Mouse (Mus musculus) lung, postnatal 0 days (tissue): ENCODE results near the gene Paf1. TPM values are rescaled to one million over a fixed set of nuclear protein-coding genes. Genes with fewer than 3 reads are reported as not detected.

Source experiments
- ATAC-seq: fragments of 200-750 bp; cut with Nextera tagmentation; 2 replicates; pipeline ENCODE4 v1.8.0; 2017; ENCODE audit warnings: moderate library complexity
- DNase-seq: peaks from one replicate; pipeline ENCODE4 v3.0.0-alpha.2; 2016; ENCODE audit warnings: low spot score
- H3K27ac ChIP-seq: fragments of 300-500 bp; sonication (generic); 2 replicates; pipeline ENCODE4 v1.5.1; 2014; ENCODE audit warnings: antibody characterized with exemption, mild to moderate bottlenecking, low read length, mixed read lengths
- H3K27me3 ChIP-seq: fragments of 300-500 bp; sonication (generic); replicated peaks from 2 replicates; pipeline ENCODE4 v1.6.1; 2014; ENCODE audit warnings: low read length, mixed read lengths; ENCODE audit not compliant: insufficient read depth
- H3K36me3 ChIP-seq: fragments of 300-500 bp; sonication (generic); 2 replicates; pipeline ENCODE4 v1.6.1; 2014; ENCODE audit warnings: low read length, mixed read lengths; ENCODE audit not compliant: insufficient read depth
- H3K4me1 ChIP-seq: fragments of 300-500 bp; sonication (generic); 2 replicates; pipeline ENCODE4 v1.6.1; 2014; ENCODE audit warnings: antibody characterized with exemption, low read depth, low read length, mixed read lengths; ENCODE audit not compliant: insufficient read depth
- H3K4me2 ChIP-seq: fragments of 300-500 bp; sonication (generic); replicated peaks from 2 replicates; pipeline ENCODE4 v1.6.1; 2014; ENCODE audit warnings: low read depth, mild to moderate bottlenecking, low read length, moderate library complexity, mixed read lengths
- H3K4me3 ChIP-seq: fragments of 300-500 bp; sonication (generic); 2 replicates; pipeline ENCODE4 v1.5.1; 2014; ENCODE audit warnings: low read depth, low read length
- H3K9ac ChIP-seq: fragments of 300-500 bp; sonication (generic); replicated peaks from 2 replicates; pipeline ENCODE4 v1.6.1; 2014; ENCODE audit warnings: low read depth, mild to moderate bottlenecking
- H3K9me3 ChIP-seq: fragments of 300-500 bp; sonication (generic); 2 replicates; pipeline ENCODE4 v1.6.1; 2016; ENCODE audit warnings: low read length, mixed read lengths
- CTCF ChIP-seq: IDR thresholded peaks from 2 replicates; pipeline ENCODE4 v1.5.1; 2016; ENCODE audit warnings: antibody characterized with exemption, mild to moderate bottlenecking
- EP300 ChIP-seq: IDR thresholded peaks from 2 replicates; pipeline ENCODE4 v1.6.1; 2016; ENCODE audit warnings: antibody characterized with exemption, mild to moderate bottlenecking, control low read depth
- WGBS: fragments of 180-500 bp; shearing (Covaris S2); extraction: QIAGEN DNeasy Blood & Tissue Kit; methylation state at CpG from one replicate; pipeline ENCODE4 v1.1.7; 2014; 5-methylcytosine and 5-hydroxymethylcytosine counted together
- polyA plus RNA-seq: library from polyadenylated mRNA; unstranded; fragments of >200 nt; fragmentation: Nextera tagmentation; extraction: Ambion mirVana; gene quantifications from 2 replicates; pipeline ENCODE4 v1.2.1, GENCODE M21; 2015

Gene Paf1
- polyA plus RNA-seq, 1 experiment from 2014 or later: 49.1 TPM

GRCm38 (mm10) chr7:28441776-28442485 is 49.2 kb downstream of the Paf1 start:
- Histone ChIP-seq H3K4me2 (no peak overlapping the region), H3K36me3 (no peaks in the 10 kb centered on the region), H3K27ac (peak overlapping the region; percentile 8), H3K27me3 (no peaks in the 10 kb centered on the region), H3K9me3 (no peaks in the 10 kb centered on the region), H3K4me3 (no peak overlapping the region), H3K9ac (no peak overlapping the region), H3K4me1 (peaks cover 5% of the 10 kb centered on the region; the same call in 1 of the 2 replicates)
- 80% methylated on average over 14 of the region's 14 CpGs for WGBS
- no peak for TF ChIP-seq CTCF
- no peak for TF ChIP-seq EP300
- ATAC-seq (no peak), DNase-seq (no peak)

GRCm38 (mm10) chr7:28442688-28443087 is 49.9 kb downstream of the Paf1 start:
- Histone ChIP-seq H3K9me3 (no peaks in the 10 kb centered on the region), H3K4me1 (no peaks in the 10 kb centered on the region), H3K4me2 (0 out of 2 replicates have a peak overlapping the region, but pooled peaks have one; percentile 14), H3K4me3 (no peak overlapping the region), H3K9ac (no peak overlapping the region), H3K27ac (0 out of 2 replicates have a peak overlapping the region, but pooled peaks have one; percentile 1), H3K27me3 (no peaks in the 10 kb centered on the region), H3K36me3 (no peaks in the 10 kb centered on the region)
- WGBS: 22% methylated on average over 4 of the region's 4 CpGs
- TF ChIP-seq CTCF (no peak), EP300 (no peak)
- DNase-seq (peak; percentile 79), ATAC-seq (peak; percentile 59)

GRCm38 (mm10) chr7:28444344-28444974 is 51.7 kb downstream of the Paf1 start:
- H3K36me3 ChIP-seq: no peaks in the 10 kb centered on the region
- no peaks in the 10 kb centered on the region for H3K4me1 ChIP-seq
- H3K4me3 ChIP-seq: no peak overlapping the region
- H3K9ac ChIP-seq: no peak overlapping the region
- no peak for TF ChIP-seq EP300
- TF ChIP-seq CTCF: no peak
- no peaks in the 10 kb centered on the region for H3K9me3 ChIP-seq
- H3K27me3 ChIP-seq: no peaks in the 10 kb centered on the region
- H3K27ac ChIP-seq: no peak overlapping the region
- H3K4me2 ChIP-seq: no peak overlapping the region
- 78% methylated on average over 13 of the region's 13 CpGs for WGBS
- no peak for DNase-seq
- ATAC-seq: no peak

GRCm38 (mm10) chr7:28446446-28446845 is 53.7 kb downstream of the Paf1 start:
- no peaks in the 10 kb centered on the region for H3K4me1 ChIP-seq
- H3K9me3 ChIP-seq: no peaks in the 10 kb centered on the region
- TF ChIP-seq EP300: no peak
- peak; percentile 87 for TF ChIP-seq CTCF
- DNase-seq: peak; percentile 47
- no peak overlapping the region for H3K4me3 ChIP-seq
- no peaks in the 10 kb centered on the region for H3K36me3 ChIP-seq
- no peak overlapping the region for H3K27ac ChIP-seq
- no peak for ATAC-seq
- H3K9ac ChIP-seq: no peak overlapping the region
- WGBS: 13% methylated on average over 12 of the region's 12 CpGs
- H3K4me2 ChIP-seq: no peak overlapping the region
- H3K27me3 ChIP-seq: no peaks in the 10 kb centered on the region

GRCm38 (mm10) chr7:28447101-28447830 is 54.5 kb downstream of the Paf1 start:
- H3K4me1 ChIP-seq: no peaks in the 10 kb centered on the region
- no peak overlapping the region for H3K27ac ChIP-seq
- WGBS: 28% methylated on average over 12 of the region's 12 CpGs
- no peak for TF ChIP-seq CTCF
- no peak for TF ChIP-seq EP300
- H3K9ac ChIP-seq: no peak overlapping the region
- no peak for DNase-seq
- no peak overlapping the region for H3K4me3 ChIP-seq
- no peaks in the 10 kb centered on the region for H3K36me3 ChIP-seq
- H3K27me3 ChIP-seq: no peaks in the 10 kb centered on the region
- H3K4me2 ChIP-seq: no peak overlapping the region
- ATAC-seq: no peak
- H3K9me3 ChIP-seq: no peaks in the 10 kb centered on the region
